ENCODE assay signal across 9 mouse cellular contexts in genomic region chr10:62549523-62550166, GRCm38 (mm10). TPM values are rescaled to one million over a fixed set of nuclear protein-coding genes. Genes with fewer than 3 reads are reported as not detected.
DNase-seq lines count a peak whose midpoint lies in the region; ATAC-seq and TF ChIP-seq lines count a peak whose summit lies in the region.
"Had no signal": no experiment of that assay in that cellular context is flagged by ENCODE, and none has a peak within 500 bp of the region (broad histone marks: within the 10 kb centered on the region; RNA-seq: fewer than 3 reads in every experiment).

No protein-coding gene starts in this region.

- no peak overlapping the region for H3K9ac ChIP-seq in hindbrain, embryonic 11.5 days (ENCODE audit: low read depth, low read length)
- H3K9ac ChIP-seq in hindbrain, embryonic 13.5 days: no peak overlapping the region
- no peak overlapping the region for H3K9ac ChIP-seq in forebrain, postnatal 0 days

- H3K4me3 ChIP-seq in hindbrain, embryonic 11.5 days (ENCODE audit: low read depth, low read length): no peak overlapping the region
- no peak overlapping the region for H3K4me3 ChIP-seq in hindbrain, embryonic 13.5 days
- no peak overlapping the region for H3K4me3 ChIP-seq in forebrain, postnatal 0 days (ENCODE audit: low read depth, low read length)
- no peak overlapping the region for H3K4me3 ChIP-seq in left cerebral cortex, adult 2 months
- H3K4me3 ChIP-seq: myocyte had no signal

- no peak overlapping the region for H3K27ac ChIP-seq in hindbrain, embryonic 11.5 days (ENCODE audit: low read depth, low read length)
- no peak overlapping the region for H3K27ac ChIP-seq in hindbrain, embryonic 13.5 days
- H3K27ac ChIP-seq in forebrain, postnatal 0 days (ENCODE audit: low read depth, low read length): no peak overlapping the region
- H3K27ac ChIP-seq in left cerebral cortex, adult 2 months: no peak overlapping the region

- H3K27me3 ChIP-seq in hindbrain, embryonic 11.5 days (ENCODE audit: control insufficient read depth, insufficient read depth, low read length): no peaks in the 10 kb centered on the region
- H3K27me3 ChIP-seq in hindbrain, embryonic 13.5 days: no peaks in the 10 kb centered on the region
- H3K27me3 ChIP-seq in forebrain, postnatal 0 days (ENCODE audit: insufficient read depth, low read length): no peaks in the 10 kb centered on the region

- 31% methylated on average over 15 of the region's 16 CpGs for WGBS in hindbrain, embryonic 11.5 days
- WGBS in hindbrain, embryonic 13.5 days: 35% methylated on average over 14 of the region's 16 CpGs
- WGBS in forebrain, postnatal 0 days: 31% methylated on average over 15 of the region's 16 CpGs

- no peaks in the 10 kb centered on the region for H3K36me3 ChIP-seq in hindbrain, embryonic 11.5 days (ENCODE audit: control insufficient read depth, insufficient read depth, low read length)
- peaks cover 10% of the 10 kb centered on the region; the same call in 1 of the 2 replicates for H3K36me3 ChIP-seq in hindbrain, embryonic 13.5 days
- H3K36me3 ChIP-seq in forebrain, postnatal 0 days (ENCODE audit: insufficient read depth): no peaks in the 10 kb centered on the region

- DNase-seq in hindbrain, embryonic 11.5 days (ENCODE audit: low spot score): peak; percentile 79
- peak; percentile 42 for DNase-seq in cerebellum, adult 11 months
- peak; percentile 43 for DNase-seq in forebrain, postnatal 0 days
- peak; percentile 39 for DNase-seq in hindlimb bud, embryonic 11.5 days (ENCODE audit: extremely low spot score, low read depth, low spot score)
- DNase-seq in left cerebral cortex, adult 2 months (ENCODE audit: extremely low spot score in 1 of 2, low spot score in 2 of 2): peak; percentile 49 to 63
- peak; percentile 79 for DNase-seq in mesoderm, embryonic 11.5 days (ENCODE audit: low read depth, low spot score)
- DNase-seq in spleen, postnatal 14 days (ENCODE audit: low spot score in 2 of 2): peak; percentile 62 to 82

- peak; percentile 74 for TF ChIP-seq CTCF in forebrain, postnatal 0 days (IDR thresholded peaks at IDR 0.05; ENCODE audit: low read depth)
- peak; percentile 72 for TF ChIP-seq CTCF in left cerebral cortex, adult 2 months (IDR thresholded peaks at IDR 0.05)

- no peaks in the 10 kb centered on the region for H3K4me1 ChIP-seq in hindbrain, embryonic 11.5 days (replicated peaks; ENCODE audit: control insufficient read depth, insufficient read depth, low read length)
- no peaks in the 10 kb centered on the region for H3K4me1 ChIP-seq in hindbrain, embryonic 13.5 days (replicated peaks)
- H3K4me1 ChIP-seq in forebrain, postnatal 0 days (ENCODE audit: insufficient read depth): no peaks in the 10 kb centered on the region

- H3K9me3 ChIP-seq in hindbrain, embryonic 11.5 days (ENCODE audit: control insufficient read depth, low read length): no peaks in the 10 kb centered on the region
- H3K9me3 ChIP-seq in hindbrain, embryonic 13.5 days: no peaks in the 10 kb centered on the region
- H3K9me3 ChIP-seq in forebrain, postnatal 0 days (ENCODE audit: low read length): no peaks in the 10 kb centered on the region

- intact Hi-C loops in left cerebral cortex, adult 2 months (cut with DNase I): loop anchor here (1.0 kb wide), 1 partner anchor 49 kb away; no protein-coding TSS in a partner anchor

- peak; percentile 38; the same call in 1 of the 2 replicates for ATAC-seq in hindbrain, embryonic 11.5 days (ENCODE audit: low FRiP score)
- no peak; the same call in 1 of the 2 replicates for ATAC-seq in hindbrain, embryonic 13.5 days (ENCODE audit: low FRiP score)
- peak; percentile 27; the same call in 1 of the 2 replicates for ATAC-seq in forebrain, postnatal 0 days

- no peak overlapping the region for H3K4me2 ChIP-seq in hindbrain, embryonic 11.5 days (replicated peaks; ENCODE audit: low read depth, low read length)
- H3K4me2 ChIP-seq in hindbrain, embryonic 13.5 days: no peak overlapping the region
- H3K4me2 ChIP-seq in forebrain, postnatal 0 days (ENCODE audit: low read depth): no peak overlapping the region

RNA-seq across cellular contexts. Expression of gene Srgn, which starts 22.4 kb away (rescaled TPM):
- 4.3 and 5.8 TPM in 2 replicates for polyA plus RNA-seq in hindbrain, embryonic 11.5 days (2014; fragmentation: Nextera tagmentation; extraction: Ambion mirVana)
- polyA plus RNA-seq in hindbrain, embryonic 13.5 days (2015; fragmentation: Nextera tagmentation; extraction: Ambion mirVana): 8.3 and 10.9 TPM in 2 replicates
- 12.8 and 17.4 TPM in 2 replicates for total RNA-seq in forebrain, postnatal 0 days (2014; rRNA removed)
- 19.8 and 19.9 TPM in 2 replicates for polyA plus RNA-seq in forebrain, postnatal 0 days (2015; fragmentation: Nextera tagmentation; extraction: Ambion mirVana)
- 1 to 10 TPM; 7.1 to 9.7 TPM for total RNA-seq in left cerebral cortex, adult 2 months (2021)

RNA-seq across cellular contexts. Expression of gene Kif1bp, which starts 28.6 kb away (rescaled TPM):
- 55.9 and 60.2 TPM in 2 replicates for polyA plus RNA-seq in hindbrain, embryonic 11.5 days (2014; fragmentation: Nextera tagmentation; extraction: Ambion mirVana)
- 66.8 and 68.0 TPM in 2 replicates for polyA plus RNA-seq in hindbrain, embryonic 13.5 days (2015; fragmentation: Nextera tagmentation; extraction: Ambion mirVana)
- total RNA-seq in forebrain, postnatal 0 days (2014; rRNA removed): 95.5 and 100 TPM in 2 replicates
- 67.8 and 78.9 TPM in 2 replicates for polyA plus RNA-seq in forebrain, postnatal 0 days (2015; fragmentation: Nextera tagmentation; extraction: Ambion mirVana)
- 100 to 1,000 TPM; 180 to 185 TPM for total RNA-seq in left cerebral cortex, adult 2 months (2021)

RNA-seq across cellular contexts. Expression of gene Ddx21, which starts 52.4 kb away (rescaled TPM):
- polyA plus RNA-seq in hindbrain, embryonic 11.5 days (2014; fragmentation: Nextera tagmentation; extraction: Ambion mirVana): 33.7 and 37.1 TPM in 2 replicates
- polyA plus RNA-seq in hindbrain, embryonic 13.5 days (2015; fragmentation: Nextera tagmentation; extraction: Ambion mirVana): 17.1 and 17.7 TPM in 2 replicates
- total RNA-seq in forebrain, postnatal 0 days (2014; rRNA removed): 24.2 and 30.7 TPM in 2 replicates
- 10.4 and 11.1 TPM in 2 replicates for polyA plus RNA-seq in forebrain, postnatal 0 days (2015; fragmentation: Nextera tagmentation; extraction: Ambion mirVana)
- 10 to 100 TPM; 21.1 to 21.8 TPM for total RNA-seq in left cerebral cortex, adult 2 months (2021)
